Mouse (Mus musculus): ENCODE results near the gene Grm4.

Gene Grm4

DNA sequence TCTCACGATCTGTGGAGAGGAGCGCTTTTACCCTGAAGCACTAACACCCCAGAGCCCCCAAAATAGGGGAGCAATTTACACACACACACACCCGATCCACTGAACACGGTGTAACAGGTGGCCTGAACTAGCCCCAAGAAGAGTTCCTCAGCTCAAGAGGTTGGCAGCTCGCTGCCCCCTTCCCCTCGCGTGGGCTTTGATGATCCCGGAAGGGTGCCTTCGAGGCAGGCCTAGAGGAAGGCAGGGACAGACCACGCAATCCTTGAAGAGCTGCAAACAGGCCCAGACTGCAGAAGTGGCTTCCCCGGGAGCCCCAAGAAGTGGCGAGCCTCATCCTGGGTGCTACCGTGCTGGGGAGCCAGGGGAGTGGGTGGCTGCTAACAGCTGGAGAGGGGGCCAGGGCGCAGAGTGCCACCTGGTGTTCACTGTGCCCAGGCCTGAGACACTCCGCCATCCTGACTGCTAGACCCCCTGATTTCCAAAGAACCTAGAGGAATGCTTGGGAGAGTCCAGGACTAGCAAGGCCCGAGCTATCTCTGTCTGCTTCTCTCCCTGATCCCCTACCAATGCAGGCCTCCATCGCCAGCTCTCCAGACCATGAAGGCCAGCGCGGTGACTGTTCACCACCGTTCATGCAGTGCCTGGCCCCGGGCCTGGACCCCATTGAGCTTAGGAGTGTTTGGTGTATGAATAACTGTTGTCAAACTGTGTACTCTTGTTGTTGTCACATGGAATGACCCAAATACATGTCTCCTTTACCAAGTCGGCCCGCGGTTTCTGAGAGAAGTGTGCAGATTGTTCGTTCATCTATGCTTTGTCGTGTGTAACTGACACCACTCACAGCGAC lies 7.1 kb downstream of the Grm4 start:
- in situ Hi-C loops (cut with MboI; ENCODE audit: low sequenced_read_pairs), result loop anchor here (10.0 kb wide), 1 partner anchor 329 kb away; no protein-coding TSS in a partner anchor

DNA sequence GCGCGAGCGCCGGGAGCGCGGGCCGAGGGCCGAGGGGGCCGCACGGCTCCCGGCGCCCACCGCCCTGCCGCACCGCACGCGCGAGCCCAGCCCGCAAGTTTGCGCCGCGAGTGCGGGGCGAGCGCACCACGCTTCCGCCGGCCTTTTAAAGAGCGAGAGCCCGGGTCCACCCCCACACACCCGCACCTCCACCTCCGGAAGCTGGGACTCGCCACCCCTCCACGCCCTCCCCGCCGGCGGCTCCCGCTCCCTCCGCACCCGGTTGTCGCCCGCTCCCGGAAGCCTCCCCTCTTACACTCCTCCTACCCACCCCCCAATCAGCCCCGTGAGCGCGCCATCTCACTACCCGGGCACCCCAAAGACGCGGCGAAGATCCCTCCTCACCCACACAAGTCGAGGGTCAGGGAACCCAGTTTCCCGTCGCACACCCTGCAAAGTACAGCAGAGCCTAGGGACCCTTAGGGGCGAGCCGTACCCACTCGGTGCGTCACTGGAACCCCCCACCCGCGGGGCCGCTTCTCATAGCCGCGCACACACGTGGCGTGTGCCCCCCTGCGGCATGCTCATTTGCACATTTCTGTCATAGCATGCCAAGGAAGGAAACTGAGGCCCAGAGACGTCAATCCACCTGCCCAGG lies 7.8 kb downstream of the Grm4 start:
- in situ Hi-C loops (cut with MboI; ENCODE audit: low sequenced_read_pairs), result loop anchor here (10.0 kb wide), 1 partner anchor 329 kb away; no protein-coding TSS in a partner anchor

DNA sequence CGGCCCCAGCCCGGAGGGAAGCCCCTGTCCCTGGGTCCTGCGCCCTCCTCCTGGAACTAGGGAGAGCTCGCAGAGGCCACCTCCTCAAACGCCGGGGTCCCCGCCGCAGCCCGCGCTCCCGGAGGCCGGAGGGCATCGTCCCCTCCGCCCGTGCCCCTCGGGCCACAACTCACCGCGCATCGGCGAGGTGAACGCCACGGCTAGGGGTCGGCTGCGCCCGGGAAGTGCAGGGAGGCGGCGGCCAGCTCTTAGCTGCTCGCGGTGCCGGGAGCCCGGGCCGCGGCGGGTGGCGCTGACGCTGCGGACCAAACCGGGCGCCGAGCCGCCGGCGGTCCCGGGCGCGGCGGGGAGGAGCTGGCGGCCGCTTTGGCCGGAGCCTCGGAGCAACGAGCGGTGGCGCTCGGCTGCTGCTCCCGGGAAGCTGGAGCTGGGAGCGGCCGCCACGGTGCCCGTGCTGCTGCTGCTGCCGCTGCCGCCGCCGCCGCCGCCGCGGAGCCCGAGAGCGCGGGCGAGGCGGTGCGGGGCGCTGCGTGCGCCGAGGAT lies 8.5 kb downstream of the Grm4 start:
- in situ Hi-C loops (cut with MboI; ENCODE audit: low sequenced_read_pairs), result loop anchor here (10.0 kb wide), 1 partner anchor 328 kb away; no protein-coding TSS in a partner anchor

DNA sequence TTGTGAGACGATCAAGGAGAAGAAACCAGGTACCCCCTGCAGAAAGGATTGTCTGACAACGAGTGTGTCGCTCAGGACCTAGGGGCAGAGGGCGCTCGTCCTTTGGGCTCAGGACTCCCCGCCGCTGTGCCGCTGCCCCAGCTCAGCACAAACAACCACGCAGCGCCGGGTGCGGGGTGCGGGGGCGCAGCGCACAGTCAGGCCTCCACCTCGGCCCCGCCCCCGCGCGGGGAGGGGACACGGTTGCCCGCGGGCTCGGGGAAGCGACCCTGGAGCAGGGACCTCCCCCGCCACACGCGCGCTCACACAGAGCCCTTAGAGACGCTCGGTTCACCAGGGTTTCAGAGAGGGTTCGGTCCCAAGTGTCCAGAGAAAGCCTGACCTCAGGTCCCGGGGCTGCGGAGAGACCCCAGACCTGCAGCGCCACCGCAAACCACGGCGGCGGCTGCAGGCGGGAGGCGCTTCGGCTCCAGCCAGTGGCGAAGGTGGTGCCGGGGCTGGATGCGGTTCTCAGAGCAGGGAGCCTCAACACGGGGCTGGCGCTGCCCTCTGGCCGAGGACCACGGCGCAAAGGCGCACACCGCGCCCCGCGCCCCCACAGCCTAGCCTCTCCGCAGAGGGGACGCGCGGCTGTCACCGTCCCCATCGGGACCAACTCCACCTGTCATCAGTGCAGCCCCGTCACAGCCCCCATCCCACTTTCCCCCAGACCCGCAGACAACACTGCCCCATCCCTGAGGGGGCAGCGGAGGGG lies 9.2 kb downstream of the Grm4 start:
- in situ Hi-C loops (cut with MboI; ENCODE audit: low sequenced_read_pairs), result loop anchor here (10.0 kb wide), 1 partner anchor 327 kb away; no protein-coding TSS in a partner anchor

DNA sequence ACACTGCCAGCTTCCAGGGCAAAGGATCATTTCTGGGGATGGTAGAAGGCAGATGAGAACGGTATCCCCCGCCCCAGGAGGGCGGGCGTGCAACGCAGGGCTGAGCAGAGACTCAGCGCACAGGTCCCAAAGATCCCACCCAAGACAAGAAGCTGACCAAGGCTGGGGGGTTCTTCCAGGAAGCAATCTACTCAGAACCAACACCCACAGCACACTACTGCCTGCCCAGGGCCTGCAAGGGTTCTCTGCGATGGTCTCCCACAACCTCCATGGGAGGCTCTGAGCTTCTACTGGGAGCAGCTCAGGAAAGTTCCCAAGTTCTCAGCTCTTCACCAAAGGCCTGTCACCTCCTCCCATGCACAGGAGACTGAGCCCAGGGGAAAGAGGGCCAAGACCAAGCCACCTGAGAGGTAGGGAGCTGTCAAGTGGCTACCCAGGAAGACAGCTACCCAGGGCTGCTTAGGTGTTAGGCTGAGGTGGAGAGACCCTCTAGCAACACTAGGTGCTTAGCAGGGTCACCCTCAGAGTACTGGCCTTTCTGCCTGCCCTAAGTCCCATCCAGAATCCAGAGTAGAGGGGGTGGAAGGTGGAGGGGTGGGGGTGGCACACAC lies 10.0 kb downstream of the Grm4 start:
- in situ Hi-C loops (cut with MboI; ENCODE audit: low sequenced_read_pairs), result loop anchor here (10.0 kb wide), 1 partner anchor 326 kb away; no protein-coding TSS in a partner anchor

DNA sequence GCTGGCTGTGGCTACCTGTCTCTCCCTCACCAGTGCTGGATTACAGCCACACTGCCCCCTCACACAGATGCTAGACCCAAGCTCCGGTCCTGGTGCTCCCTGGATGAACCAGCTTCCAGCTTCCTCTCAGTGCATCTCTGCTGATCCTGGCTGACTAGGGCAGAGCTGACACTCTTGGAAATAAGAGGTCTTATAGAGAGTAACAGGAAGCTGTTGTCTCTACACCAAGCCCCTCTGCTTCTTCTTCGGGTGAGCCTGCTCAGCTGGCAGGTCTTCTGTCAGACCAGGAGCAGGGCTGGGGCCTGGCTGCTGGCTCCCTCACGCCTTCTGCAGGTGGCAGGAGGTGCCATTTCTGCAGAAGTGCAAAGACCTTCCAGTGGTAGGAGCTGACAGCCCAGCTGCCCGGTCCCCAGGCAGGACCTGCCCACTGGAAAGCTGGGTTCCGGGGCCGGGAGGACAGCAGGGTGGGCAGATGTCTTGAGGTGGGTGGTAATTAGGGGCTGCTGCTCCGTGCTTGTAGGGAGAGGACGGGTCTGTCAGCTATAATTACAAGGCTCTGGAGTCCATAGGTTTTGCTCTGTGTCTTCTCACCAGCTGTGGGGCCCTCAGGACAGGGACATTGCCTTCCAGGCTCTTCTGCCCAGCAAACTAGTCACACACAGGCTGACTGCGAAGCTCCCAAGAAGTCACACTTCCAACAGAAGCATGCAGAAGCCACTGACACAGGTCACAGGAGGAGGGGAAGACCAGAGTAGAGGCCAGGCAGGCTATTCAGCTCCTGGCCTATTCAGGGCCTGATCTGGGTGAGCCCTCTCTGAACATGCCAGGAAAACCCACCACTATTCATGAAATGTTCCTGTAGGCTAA lies 10.7 kb downstream of the Grm4 start:
- in situ Hi-C loops (cut with MboI; ENCODE audit: low sequenced_read_pairs), result loop anchor here (10.0 kb wide), 1 partner anchor 326 kb away; no protein-coding TSS in a partner anchor

DNA sequence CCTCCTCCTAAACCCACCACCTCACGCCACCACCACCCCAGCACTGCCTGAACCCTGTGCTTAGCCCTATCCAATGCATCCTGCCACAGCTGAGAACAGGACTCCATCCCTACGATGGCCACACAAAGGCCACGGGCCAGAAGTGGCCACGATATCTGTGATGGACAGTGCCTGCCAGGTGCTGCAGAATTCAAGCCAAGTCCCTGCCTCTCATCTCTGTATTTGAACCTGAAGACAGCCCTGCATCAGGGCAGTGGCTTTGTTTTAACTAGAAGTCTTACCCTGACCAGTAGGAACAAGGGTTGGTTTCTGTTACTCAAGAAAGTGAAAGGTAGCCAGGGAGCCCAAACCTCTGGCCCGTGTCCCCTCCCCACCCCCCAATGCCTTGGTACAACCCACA lies 12.1 kb downstream of the Grm4 start:
- in situ Hi-C loops (cut with MboI; ENCODE audit: low sequenced_read_pairs), result no loop called here

DNA sequence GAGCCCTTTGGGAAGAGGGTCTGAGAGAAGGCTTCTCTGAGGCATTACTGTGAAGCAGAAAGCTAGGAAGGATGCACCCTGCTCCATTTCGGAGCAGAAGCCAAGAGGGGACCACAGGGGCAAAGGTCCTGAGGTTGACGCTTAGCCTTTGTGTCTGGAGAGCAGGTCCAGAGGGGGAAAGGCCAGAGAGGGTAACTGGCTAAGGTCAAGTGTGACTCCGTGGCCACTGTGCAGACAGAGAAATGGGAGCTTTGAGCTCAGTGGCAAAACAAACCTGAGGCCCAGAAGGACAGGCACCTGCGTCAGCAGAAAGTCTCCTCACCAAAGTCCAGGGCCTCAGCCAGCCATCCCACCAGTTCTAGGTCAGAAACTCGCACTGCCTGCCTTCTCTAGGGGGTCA lies 12.7 kb downstream of the Grm4 start:
- in situ Hi-C loops (cut with MboI; ENCODE audit: low sequenced_read_pairs), result no loop called here

DNA sequence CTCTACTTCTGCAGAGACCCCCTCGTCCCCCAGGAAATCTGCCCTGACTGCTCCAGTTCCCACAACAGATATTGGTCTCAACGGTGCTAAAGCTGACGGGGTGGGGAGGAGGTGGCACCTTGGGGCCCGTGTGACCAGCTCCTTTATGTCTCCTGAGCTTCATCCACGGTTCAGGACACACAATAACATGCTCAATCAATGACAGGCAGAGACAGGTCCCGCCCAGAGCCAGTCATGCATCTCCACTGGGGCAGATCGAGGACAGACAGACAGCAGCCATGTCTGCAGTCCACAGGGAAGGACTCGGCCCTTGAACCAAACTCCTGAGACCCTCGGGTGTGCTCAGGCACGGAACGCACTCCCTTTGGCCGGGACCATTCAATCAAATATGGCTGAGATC lies 13.2 kb downstream of the Grm4 start:
- in situ Hi-C loops (cut with MboI; ENCODE audit: low sequenced_read_pairs), result no loop called here

DNA sequence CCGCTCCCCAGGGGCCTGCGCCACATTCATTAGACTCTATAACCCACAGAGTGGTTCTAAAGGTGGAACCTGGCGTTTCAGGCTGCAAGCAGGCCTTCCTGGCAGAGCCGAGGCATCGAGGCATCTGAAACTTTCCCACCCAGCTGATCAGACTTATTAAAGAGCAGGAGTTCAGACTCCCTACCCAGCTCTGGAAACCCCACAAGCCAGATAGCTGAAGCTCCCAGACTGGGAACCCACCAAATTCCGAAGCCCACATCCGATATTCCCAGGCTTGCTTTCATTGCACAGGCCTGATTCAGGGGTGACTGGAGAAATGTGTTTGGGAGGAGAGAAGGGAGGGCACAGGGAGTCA lies 13.6 kb downstream of the Grm4 start:
- in situ Hi-C loops (cut with MboI; ENCODE audit: low sequenced_read_pairs), result no loop called here

DNA sequence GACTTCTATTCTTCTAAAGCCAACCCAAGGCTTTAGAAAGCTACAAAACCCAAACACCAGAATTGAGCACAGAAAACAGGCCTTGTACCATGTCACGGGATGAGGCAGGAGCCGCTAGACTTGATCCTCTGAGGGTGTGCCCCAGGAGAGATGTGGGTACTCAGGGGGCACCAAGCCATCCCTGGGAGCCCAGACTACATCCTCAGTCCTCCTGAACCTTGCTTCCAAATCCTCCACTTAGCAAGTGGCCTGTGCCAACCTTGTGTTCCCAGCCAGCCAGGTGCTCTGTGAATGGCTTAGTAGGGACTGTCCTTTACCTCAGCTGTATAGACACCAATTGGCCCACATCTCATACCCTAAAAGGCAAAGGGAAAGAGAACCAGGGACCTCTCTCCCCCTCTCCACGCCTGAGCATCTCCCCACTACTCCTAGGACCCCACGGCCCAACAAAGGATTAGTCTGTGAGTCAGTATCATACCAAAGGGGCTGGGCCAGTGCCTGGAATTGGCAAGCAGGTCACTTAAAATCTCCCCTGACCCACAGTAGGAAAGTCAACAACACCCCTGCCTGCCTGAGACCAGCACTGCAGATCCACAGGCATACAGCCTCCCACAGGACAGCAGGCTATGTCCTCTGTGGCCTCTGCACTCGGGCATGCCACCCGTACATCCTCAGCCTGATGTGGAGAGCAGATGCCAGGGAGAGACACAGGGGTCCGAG lies 14.2 kb downstream of the Grm4 start:
- in situ Hi-C loops (cut with MboI; ENCODE audit: low sequenced_read_pairs), result no loop called here

DNA sequence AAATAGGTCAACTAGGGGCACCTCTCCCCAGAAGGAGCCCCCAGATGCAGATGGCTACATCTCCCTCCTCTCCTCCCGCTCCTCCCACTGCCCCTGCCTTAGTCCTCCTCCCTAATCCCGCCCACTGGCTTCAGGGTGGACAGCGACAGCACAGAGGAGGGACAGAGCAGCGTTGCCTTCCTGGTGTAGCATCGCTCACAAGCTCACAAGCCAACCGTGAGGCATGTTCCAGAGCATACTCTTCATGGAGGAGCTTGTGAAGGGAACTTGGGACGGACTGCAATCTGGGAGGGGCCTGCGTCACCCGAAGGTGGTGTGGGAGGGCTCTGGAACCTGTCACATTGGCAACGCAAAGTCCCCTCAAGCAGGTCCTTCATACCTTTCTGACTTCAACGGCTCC lies 14.8 kb downstream of the Grm4 start:
- in situ Hi-C loops (cut with MboI; ENCODE audit: low sequenced_read_pairs), result no loop called here

DNA sequence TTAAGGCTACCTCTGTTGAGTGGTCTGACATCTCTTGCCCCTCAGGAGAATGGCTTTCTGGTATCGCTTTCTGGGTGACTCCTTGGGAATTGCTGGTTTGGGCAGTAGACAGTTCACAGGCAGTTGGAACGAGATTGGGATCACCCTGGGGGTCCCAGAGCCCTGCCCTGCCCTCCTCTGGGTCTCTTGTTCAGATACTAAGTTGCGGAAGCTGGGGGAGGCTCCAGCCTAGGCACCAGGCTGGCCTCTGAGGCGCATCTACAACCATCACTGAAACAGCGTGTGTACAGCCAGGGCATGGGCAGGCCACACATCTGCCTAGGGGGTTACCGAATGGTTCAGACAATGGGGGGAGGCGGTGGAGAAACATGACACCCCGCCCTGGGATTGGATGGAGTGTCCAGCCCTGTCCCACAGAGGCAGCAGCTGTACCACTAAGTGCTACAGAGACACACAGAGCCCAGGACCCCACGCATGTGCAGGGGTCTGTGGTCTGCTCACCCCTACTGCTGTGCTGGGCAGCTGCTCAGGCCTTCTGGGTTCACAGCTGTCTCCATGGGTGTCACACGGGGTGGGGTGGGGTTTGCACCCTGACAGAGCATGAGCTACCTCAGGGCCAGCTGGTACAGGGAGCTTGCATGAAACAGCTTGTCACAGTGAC lies 15.9 kb downstream of the Grm4 start:
- in situ Hi-C loops (cut with MboI; ENCODE audit: low sequenced_read_pairs), result no loop called here

DNA sequence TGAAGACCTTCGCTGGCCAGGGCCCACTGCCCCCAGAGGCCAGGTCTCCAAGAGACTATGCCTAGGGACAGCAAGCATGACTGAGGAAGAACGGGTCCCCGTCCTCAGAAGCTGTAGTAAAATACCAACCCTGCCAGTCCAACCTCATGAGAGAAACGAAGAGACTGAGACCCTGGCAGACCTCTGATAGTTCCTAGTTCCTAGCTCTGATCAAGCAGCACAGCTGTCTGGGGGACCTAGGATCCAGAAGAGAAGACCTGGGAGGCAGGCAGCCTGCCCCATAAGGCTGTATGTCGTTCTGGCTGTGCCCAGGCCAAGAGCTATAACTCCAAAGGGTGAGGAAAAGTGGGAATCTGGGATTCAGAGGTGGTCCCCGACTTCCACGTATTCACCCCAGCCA lies 17.3 kb downstream of the Grm4 start:
- in situ Hi-C loops (cut with MboI; ENCODE audit: low sequenced_read_pairs), result no loop called here

DNA sequence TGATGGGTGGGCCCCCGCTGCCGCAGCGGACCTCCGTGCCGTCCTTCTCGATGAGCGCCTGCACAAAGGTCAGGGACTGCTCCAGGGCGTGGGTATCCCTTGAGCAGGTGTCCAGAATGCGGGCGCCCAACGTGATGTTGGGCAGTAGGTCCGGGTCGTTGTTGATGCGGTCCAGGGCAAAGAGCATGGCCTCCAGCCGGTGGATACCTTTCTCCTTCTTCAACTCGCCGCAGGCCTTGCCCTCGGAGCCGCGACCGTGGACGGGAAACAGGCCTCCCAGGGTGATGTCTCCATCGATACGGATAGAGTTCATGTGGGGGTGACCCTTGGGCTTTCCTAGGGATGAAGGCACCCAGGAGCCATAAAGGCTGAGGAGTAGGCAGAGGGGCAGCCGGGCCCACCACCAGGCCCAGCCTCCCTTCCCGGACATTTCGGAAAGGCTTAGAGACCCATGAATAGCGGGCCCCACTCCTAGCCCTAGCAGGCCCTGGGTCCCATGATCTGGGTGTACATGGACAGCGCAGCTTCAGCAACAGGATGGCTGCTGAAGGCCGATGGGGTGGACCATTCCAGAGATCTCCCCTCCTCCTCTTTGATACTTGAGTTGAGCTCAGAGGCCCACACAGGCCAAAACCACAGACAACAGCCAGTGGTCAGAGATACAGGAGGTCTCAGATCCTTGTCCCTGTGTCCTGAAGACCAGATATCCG lies 18.3 kb downstream of the Grm4 start:
- in situ Hi-C loops (cut with MboI; ENCODE audit: low sequenced_read_pairs), result no loop called here

DNA sequence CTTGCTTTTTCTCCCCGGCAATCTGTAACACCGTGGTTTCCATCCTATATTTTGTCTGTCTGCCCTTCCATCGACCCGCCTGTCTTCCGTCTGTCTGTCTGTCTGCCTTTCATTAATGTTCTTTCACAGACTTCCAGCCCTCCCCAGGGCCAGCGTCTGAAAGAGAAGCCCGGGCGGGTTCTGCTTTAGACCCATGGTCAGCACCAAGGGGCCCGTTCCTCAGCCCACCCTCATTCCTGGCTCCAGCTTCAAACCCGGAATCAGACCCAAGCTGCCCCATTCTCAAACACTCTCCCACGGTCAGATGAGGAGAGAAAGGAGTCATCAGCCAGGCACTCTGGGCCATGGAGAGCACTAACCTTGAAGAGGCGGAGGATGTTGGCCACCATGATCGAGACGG lies 18.9 kb downstream of the Grm4 start:
- in situ Hi-C loops (cut with MboI; ENCODE audit: low sequenced_read_pairs), result no loop called here

DNA sequence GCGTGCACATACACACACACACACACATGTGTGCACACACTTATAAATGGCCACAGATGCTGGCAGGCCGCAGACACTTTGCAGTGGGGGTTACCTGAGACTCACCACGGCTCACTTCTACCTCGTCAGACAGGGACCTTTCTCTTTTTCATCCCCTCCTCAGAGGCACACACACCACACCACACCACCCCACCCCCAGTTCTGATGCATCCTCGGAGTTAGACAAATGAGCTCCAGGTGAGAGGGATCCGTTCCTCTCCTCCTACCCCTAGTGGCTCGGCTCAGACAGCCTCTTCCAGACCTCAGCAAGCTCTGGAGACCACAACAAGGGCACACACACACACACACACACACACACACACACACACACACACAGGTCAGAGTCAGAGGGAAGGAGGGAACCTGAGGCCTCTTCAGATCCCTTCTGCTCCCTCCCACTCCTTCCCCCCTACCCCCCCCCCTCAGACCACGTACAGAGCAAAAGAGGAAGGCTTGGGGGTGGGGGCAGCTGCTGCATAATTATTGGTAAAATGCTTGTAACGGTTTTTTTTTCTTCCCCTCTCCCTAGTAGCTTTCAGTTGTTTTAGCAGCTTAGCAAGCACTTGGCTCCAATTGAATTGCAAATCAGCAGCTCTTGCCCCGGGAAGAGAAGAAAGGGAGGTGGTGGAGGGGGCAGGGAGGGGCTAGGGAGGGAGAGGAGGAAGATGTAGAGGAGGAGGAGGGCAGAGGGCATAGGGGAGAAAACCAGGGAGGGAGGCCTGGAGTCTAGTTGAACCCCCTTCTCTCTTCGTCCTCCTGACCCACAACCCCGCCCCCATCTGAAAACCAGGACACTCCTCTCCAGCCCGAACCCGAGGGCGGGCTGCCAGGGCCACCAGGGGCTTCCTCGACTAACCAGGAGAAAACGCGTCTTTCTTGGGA lies 19.6 kb downstream of the Grm4 start:
- in situ Hi-C loops (cut with MboI; ENCODE audit: low sequenced_read_pairs), result no loop called here

Measured in CH12F3 (cell line).